Mouse (Mus musculus): ENCODE data around the gene Slc41a2. TPM values are rescaled to one million over a fixed set of nuclear protein-coding genes. Genes with fewer than 3 reads are reported as not detected.
A peak's percentile ranks its signal among the peaks of the same experiment; 100 is the strongest.
"Not testable (repeated sequence)": the region's sequence is repeated elsewhere in the genome, so short reads cannot be mapped to it uniquely, and the experiment has no call there.

Slc41a2 gene
- polyA plus RNA-seq, 1 experiment from 2014 or later: 0.63 TPM

- Histone ChIP-seq H3K4me1 (replicated peaks) (peaks cover 21% of the 10 kb centered on the region), H3K4me2 (no peak overlapping the region), H3K27me3 (no peaks in the 10 kb centered on the region), H3K9ac (no peak overlapping the region), H3K4me3 (no peak overlapping the region), H3K27ac (no peak overlapping the region), H3K9me3 (replicated peaks) (no peaks in the 10 kb centered on the region), H3K36me3 (peaks cover 14% of the 10 kb centered on the region; the same call in 1 of the 2 replicates)
- 79% methylated on average over 3 of the region's 3 CpGs for WGBS
- no peak for ATAC-seq (replicated peaks; ENCODE audit: insufficient number of reproducible peaks, insufficient read depth, low FRiP score, low read depth)
Observed at GRCm38 (mm10) chr10:83374045-83374656, 36.5 kb upstream of the Slc41a2 start.

- 77% methylated on average over 5 of the region's 5 CpGs for WGBS
- H3K9ac ChIP-seq: no peak overlapping the region
- no peaks in the 10 kb centered on the region for H3K9me3 ChIP-seq (replicated peaks)
- no peak for ATAC-seq (replicated peaks; ENCODE audit: insufficient number of reproducible peaks, insufficient read depth, low FRiP score, low read depth)
- H3K4me2 ChIP-seq: no peak overlapping the region
- peaks cover 50% of the 10 kb centered on the region for H3K36me3 ChIP-seq
- no peaks in the 10 kb centered on the region for H3K27me3 ChIP-seq
- H3K4me1 ChIP-seq (replicated peaks): no peaks in the 10 kb centered on the region
- no peak overlapping the region for H3K4me3 ChIP-seq
- H3K27ac ChIP-seq: no peak overlapping the region
Observed at GRCm38 (mm10) chr10:83368918-83369317, 31.2 kb upstream of the Slc41a2 start.

- Histone ChIP-seq H3K27ac (no peak overlapping the region), H3K9me3 (replicated peaks) (no peaks in the 10 kb centered on the region), H3K36me3 (peaks cover 42% of the 10 kb centered on the region), H3K27me3 (no peaks in the 10 kb centered on the region), H3K4me2 (no peak overlapping the region), H3K4me1 (replicated peaks) (peaks cover 17% of the 10 kb centered on the region), H3K4me3 (no peak overlapping the region), H3K9ac (no peak overlapping the region)
- WGBS: 88% methylated on average over 8 of the region's 8 CpGs
- no peak for ATAC-seq (replicated peaks; ENCODE audit: insufficient number of reproducible peaks, insufficient read depth, low FRiP score, low read depth)
Observed at GRCm38 (mm10) chr10:83363451-83363850, 25.8 kb upstream of the Slc41a2 start.

- Histone ChIP-seq H3K4me3 (peak overlapping the region; percentile 69; the same call in 1 of the 2 replicates), H3K9ac (no peak overlapping the region), H3K4me1 (replicated peaks) (peaks cover 17% of the 10 kb centered on the region), H3K36me3 (peaks cover 31% of the 10 kb centered on the region), H3K9me3 (replicated peaks) (no peaks in the 10 kb centered on the region), H3K27ac (no peak overlapping the region), H3K4me2 (no peak overlapping the region), H3K27me3 (no peaks in the 10 kb centered on the region)
- WGBS: 57% methylated on average over 5 of the region's 5 CpGs
- no peak for ATAC-seq (replicated peaks; ENCODE audit: insufficient number of reproducible peaks, insufficient read depth, low FRiP score, low read depth)
Observed at GRCm38 (mm10) chr10:83361643-83362382, 24.1 kb upstream of the Slc41a2 start.

GRCm38 (mm10) chr10:83360356-83360755 is 22.7 kb upstream of the Slc41a2 start:
- ATAC-seq (replicated peaks; ENCODE audit: insufficient number of reproducible peaks, insufficient read depth, low FRiP score, low read depth): peak; percentile 60; the same call in 1 of the 2 replicates
- peak overlapping the region; percentile 82 for H3K4me2 ChIP-seq
- no peaks in the 10 kb centered on the region for H3K9me3 ChIP-seq (replicated peaks)

GRCm38 (mm10) chr10:83359956-83360355 is 22.3 kb upstream of the Slc41a2 start, which contains the start of gene D10Wsu102e:
D10Wsu102e (plus strand) TSS chr10:83360221.
- H3K9ac ChIP-seq: peak within 1 kb of the TSS; percentile 72
- peak within 1 kb of the TSS; percentile 82 for H3K4me2 ChIP-seq
- H3K27me3 ChIP-seq: no peaks in the 10 kb centered on the region
- ATAC-seq (replicated peaks; ENCODE audit: insufficient number of reproducible peaks, insufficient read depth, low FRiP score, low read depth): peak; percentile 98
- H3K4me3 ChIP-seq: peak within 1 kb of the TSS; percentile 69
- H3K9me3 ChIP-seq (replicated peaks): no peaks in the 10 kb centered on the region
- peaks cover 17% of the 10 kb centered on the region for H3K4me1 ChIP-seq (replicated peaks)
- H3K27ac ChIP-seq: peak within 1 kb of the TSS; percentile 61
- peaks cover 13% of the 10 kb centered on the region for H3K36me3 ChIP-seq
- under 1% methylated on average over 30 of the region's 30 CpGs for WGBS

More at GRCm38 (mm10) chr10:83360356-83360755, 22.7 kb upstream of the Slc41a2 start:
- H3K4me3 ChIP-seq: peak overlapping the region; percentile 69
- no peaks in the 10 kb centered on the region for H3K27me3 ChIP-seq
- H3K36me3 ChIP-seq: peaks cover 16% of the 10 kb centered on the region
- H3K9ac ChIP-seq: peak overlapping the region; percentile 72
- H3K4me1 ChIP-seq (replicated peaks): peaks cover 17% of the 10 kb centered on the region
- WGBS: under 1% methylated on average over 40 of the region's 40 CpGs
- peak overlapping the region; percentile 57 for H3K27ac ChIP-seq

GRCm38 (mm10) chr10:83359451-83359850 is 21.8 kb upstream of the Slc41a2 start:
- 90% methylated on average over 4 of the region's 4 CpGs for WGBS
- peak overlapping the region; percentile 82 for H3K4me2 ChIP-seq
- peaks cover 19% of the 10 kb centered on the region for H3K4me1 ChIP-seq (replicated peaks)
- peak overlapping the region; percentile 61 for H3K27ac ChIP-seq
- H3K4me3 ChIP-seq: peak overlapping the region; percentile 69
- H3K9me3 ChIP-seq (replicated peaks): no peaks in the 10 kb centered on the region
- H3K36me3 ChIP-seq: peaks cover 9% of the 10 kb centered on the region
- H3K9ac ChIP-seq: peak overlapping the region; percentile 9; the same call in 1 of the 2 replicates
- no peak for ATAC-seq (replicated peaks; ENCODE audit: insufficient number of reproducible peaks, insufficient read depth, low FRiP score, low read depth)
- H3K27me3 ChIP-seq: no peaks in the 10 kb centered on the region

GRCm38 (mm10) chr10:83356416-83356815 is 18.7 kb upstream of the Slc41a2 start:
- no peak overlapping the region for H3K9ac ChIP-seq
- no peaks in the 10 kb centered on the region for H3K9me3 ChIP-seq (replicated peaks)
- H3K4me2 ChIP-seq: no peak overlapping the region
- H3K27me3 ChIP-seq: no peaks in the 10 kb centered on the region
- H3K4me1 ChIP-seq (replicated peaks): peaks cover 22% of the 10 kb centered on the region
- WGBS: 72% methylated on average over 12 of the region's 12 CpGs
- H3K36me3 ChIP-seq: no peaks in the 10 kb centered on the region
- no peak overlapping the region for H3K27ac ChIP-seq
- no peak for ATAC-seq (replicated peaks; ENCODE audit: insufficient number of reproducible peaks, insufficient read depth, low FRiP score, low read depth)
- H3K4me3 ChIP-seq: no peak overlapping the region

- Histone ChIP-seq H3K36me3 (no peaks in the 10 kb centered on the region), H3K9ac (no peak overlapping the region), H3K27me3 (no peaks in the 10 kb centered on the region), H3K4me3 (no peak overlapping the region), H3K4me2 (peak overlapping the region; percentile 44), H3K27ac (peak overlapping the region; percentile 70), H3K4me1 (replicated peaks) (peaks cover 12% of the 10 kb centered on the region), H3K9me3 (replicated peaks) (no peaks in the 10 kb centered on the region)
- 48% methylated on average over 8 of the region's 8 CpGs for WGBS
- no peak for ATAC-seq (replicated peaks; ENCODE audit: insufficient number of reproducible peaks, insufficient read depth, low FRiP score, low read depth)
Observed at GRCm38 (mm10) chr10:83354333-83354719, 16.6 kb upstream of the Slc41a2 start.

GRCm38 (mm10) chr10:83353680-83354332 is 16.1 kb upstream of the Slc41a2 start:
- Histone ChIP-seq H3K27ac (peak overlapping the region; percentile 70), H3K36me3 (no peaks in the 10 kb centered on the region), H3K27me3 (no peaks in the 10 kb centered on the region), H3K4me3 (no peak overlapping the region), H3K4me1 (replicated peaks) (peaks cover 12% of the 10 kb centered on the region), H3K9me3 (replicated peaks) (no peaks in the 10 kb centered on the region), H3K4me2 (peak overlapping the region; percentile 44), H3K9ac (no peak overlapping the region)
- 27% methylated on average over 14 of the region's 14 CpGs for WGBS
- peak; percentile 73 for ATAC-seq (replicated peaks; ENCODE audit: insufficient number of reproducible peaks, insufficient read depth, low FRiP score, low read depth)

GRCm38 (mm10) chr10:83351779-83352178 is 14.1 kb upstream of the Slc41a2 start:
- not testable (repeated sequence) for H3K4me2 ChIP-seq; H3K4me3 ChIP-seq; ATAC-seq (replicated peaks; ENCODE audit: insufficient number of reproducible peaks, insufficient read depth, low FRiP score, low read depth); H3K9me3 ChIP-seq (replicated peaks); H3K27me3 ChIP-seq; H3K9ac ChIP-seq; H3K27ac ChIP-seq; H3K36me3 ChIP-seq
- 83% methylated on average over 4 of the region's 4 CpGs for WGBS
- H3K4me1 ChIP-seq (replicated peaks): peaks cover 12% of the 10 kb centered on the region
